Mouse (Mus musculus): Measurements from ENCODE around the gene Defa25. TPM values are rescaled to one million over a fixed set of nuclear protein-coding genes. Genes with fewer than 3 reads are reported as not detected.
"Not testable (repeated sequence)": the region's sequence is repeated elsewhere in the genome, so short reads cannot be mapped to it uniquely, and the experiment has no call there.

Defa25 gene
- polyA plus RNA-seq (2012; rRNA removed), result not detected in 2 replicates

DNA sequence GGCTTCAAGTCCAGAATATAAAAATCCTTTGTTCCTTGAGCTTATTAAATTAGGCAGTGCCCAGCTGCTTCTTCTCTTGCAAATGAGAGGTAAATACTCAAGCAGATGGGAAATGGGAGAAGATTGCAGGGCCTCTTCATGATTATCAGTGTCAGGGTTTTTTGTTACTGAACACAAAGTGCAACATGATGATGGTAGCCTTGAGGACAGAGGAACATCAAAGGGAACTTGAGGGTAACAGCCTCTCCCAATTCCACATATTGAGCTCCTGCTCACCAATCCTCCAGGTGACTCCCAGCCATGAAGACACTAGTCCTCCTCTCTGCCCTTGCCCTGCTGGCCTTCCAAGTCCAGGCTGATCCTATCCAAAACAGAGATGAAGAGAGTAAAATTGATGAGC is at the start of gene Defa25:
Gene Defa25 (plus strand): TSS at position 301 of the 400 bp plus-strand sequence.
- not testable (repeated sequence) for DNase-seq (ENCODE audit: low read depth, low spot score)

DNA sequence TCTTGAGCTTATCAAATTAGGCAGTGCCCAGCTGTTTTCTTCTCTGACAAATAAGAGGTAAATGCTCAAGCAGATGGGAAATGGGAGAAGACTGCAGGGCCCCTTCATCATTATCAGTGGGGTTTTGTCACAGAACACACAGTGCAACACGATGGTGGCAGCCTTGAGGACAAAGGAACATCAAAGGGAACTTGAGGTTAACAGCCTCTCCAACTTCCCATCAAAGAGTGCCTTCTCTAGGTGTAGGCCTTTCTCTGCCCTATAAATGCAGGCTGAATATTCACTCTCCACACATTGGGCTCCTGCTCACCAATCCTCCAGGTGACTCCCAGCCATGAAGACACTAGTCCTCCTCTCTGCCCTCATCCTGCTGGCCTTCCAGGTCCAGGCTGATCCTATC is 29.5 kb upstream of the Defa25 start, which contains the start of gene Defa23:
Gene Defa23 (plus strand): TSS at position 301 of the 400 bp plus-strand sequence.
- DNase-seq (ENCODE audit: low read depth, low spot score), result not testable (repeated sequence)
- no CpG with 5 or more reads among the region's 1 CpGs for WGBS

DNA sequence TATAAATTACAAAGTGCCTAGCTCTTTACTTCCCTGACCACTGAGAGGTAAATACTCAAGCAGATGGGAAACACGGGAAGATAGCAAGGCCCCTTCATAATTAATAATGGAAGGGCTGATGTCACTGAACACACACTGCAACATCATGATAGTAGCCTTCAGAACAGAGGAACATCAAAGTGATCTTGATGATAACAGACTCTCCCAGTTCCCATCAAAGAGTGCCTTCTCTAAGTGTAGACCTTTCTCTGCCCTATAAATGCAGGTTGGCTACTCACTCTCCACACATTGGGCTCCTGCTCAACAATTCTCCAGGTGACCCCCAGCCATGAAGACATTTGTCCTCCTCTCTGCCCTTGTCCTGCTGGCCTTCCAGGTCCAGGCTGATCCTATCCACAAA is 19.5 kb upstream of the Defa25 start, which contains the start of gene Defa35:
Gene Defa35 (plus strand): TSS at position 301 of the 400 bp plus-strand sequence.
- WGBS, result 90% methylated on average over 1 of the region's 1 CpGs
- DNase-seq (ENCODE audit: low read depth, low spot score), result not testable (repeated sequence)

DNA sequence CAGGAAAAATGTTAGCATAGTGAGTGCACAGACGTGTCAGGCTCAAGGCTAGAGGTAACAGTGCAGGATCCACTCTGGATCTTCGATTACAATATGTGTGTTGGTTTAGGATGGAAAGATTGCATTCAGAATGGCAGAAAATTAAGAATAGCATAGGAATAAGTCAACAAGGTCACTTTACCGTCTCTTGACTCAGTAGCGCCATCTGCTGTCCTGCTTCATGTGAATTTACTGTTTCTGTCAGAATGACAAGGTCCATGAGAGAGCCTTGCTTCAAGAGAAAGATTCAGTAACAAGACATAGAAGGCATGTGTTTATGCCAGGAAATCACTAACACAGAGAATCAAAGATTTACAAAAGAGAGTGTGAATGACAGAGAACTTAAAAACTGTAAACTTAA is 8.9 kb downstream of the Defa25 start:
- DNase-seq (ENCODE audit: low read depth, low spot score), result no peak
- WGBS, result 34% methylated on average over 4 of the region's 4 CpGs

DNA sequence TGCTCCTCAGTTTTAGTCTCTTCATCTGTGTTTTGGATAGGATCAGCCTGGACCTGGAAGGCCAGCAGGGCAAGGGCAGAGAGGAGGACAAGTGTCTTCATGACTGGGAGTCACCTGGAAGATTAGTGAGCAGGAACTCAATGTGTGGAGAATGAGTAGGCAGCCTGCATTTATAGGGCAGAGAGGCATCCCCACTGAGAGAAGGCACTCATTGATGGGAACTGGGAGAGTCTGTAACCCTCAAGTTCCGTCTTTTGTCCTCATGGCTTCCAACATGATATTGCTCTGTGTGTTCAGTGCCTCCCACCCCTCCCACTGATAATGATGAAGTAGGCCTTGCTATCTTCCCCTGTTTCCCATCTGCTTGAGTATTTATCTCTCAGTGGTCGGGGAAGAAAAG is 11.7 kb downstream of the Defa25 start, which contains the start of gene Gm14851:
Gene Gm14851 (minus strand): TSS at position 101 of the 400 bp plus-strand sequence.
- not testable (repeated sequence) for DNase-seq (ENCODE audit: low read depth, low spot score)
- WGBS, result 88% methylated on average over 1 of the region's 2 CpGs

DNA sequence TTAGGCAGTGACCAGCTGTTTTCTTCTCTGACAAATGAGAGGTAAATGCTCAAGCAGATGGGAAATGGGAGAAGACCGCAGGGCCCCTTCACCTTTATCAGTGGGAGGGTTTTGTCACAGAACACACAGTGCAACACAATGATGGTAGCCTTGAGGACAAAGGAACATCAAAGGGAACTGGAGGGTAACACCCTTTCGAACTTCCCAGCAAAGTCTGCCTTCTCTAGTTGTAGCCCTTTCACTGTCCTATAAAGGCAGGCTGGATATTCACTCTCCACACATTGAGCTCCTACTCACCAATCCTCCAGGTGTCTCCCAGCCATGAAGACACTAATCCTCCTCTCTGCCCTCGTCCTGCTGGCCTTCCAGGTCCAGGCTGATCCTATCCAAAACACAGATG is 50.1 kb downstream of the Defa25 start, which contains the start of gene Defa30:
Gene Defa30 (plus strand): TSS at position 301 of the 400 bp plus-strand sequence.
- 48% methylated on average over 3 of the region's 3 CpGs for WGBS
- not testable (repeated sequence) for DNase-seq (ENCODE audit: low read depth, low spot score)

Other genes with a start within 250 kb of the Defa25 start
- gene Defb33, start 191.8 kb upstream of the Defa25 start, polyA plus RNA-seq (2012; rRNA removed), result not detected in 2 replicates
- 0.94 TPM in 1 of 2 replicates, not detected in the other for gene Gm15056, start 181.8 kb upstream of the Defa25 start, polyA plus RNA-seq (2012; rRNA removed)
- gene Gm6040, start 162.4 kb upstream of the Defa25 start, polyA plus RNA-seq (2012; rRNA removed), result not detected in 2 replicates
- gene AY761185, start 139.7 kb upstream of the Defa25 start, polyA plus RNA-seq (2012; rRNA removed), result 1.0 TPM in 1 of 2 replicates, not detected in the other
- 11,975 TPM in 1 of 2 replicates, not detected in the other for gene Defa21, start 58.9 kb upstream of the Defa25 start, polyA plus RNA-seq (2012; rRNA removed)
- 3,983 and 4,387 TPM in 2 replicates for gene Defa23, start 29.4 kb upstream of the Defa25 start, polyA plus RNA-seq (2012; rRNA removed)
- gene Defa35, start 19.4 kb upstream of the Defa25 start, polyA plus RNA-seq (2012; rRNA removed), result 17.6 and 759 TPM in 2 replicates
- 11.0 and 2,603 TPM in 2 replicates for gene Gm14851, start 11.6 kb downstream of the Defa25 start, polyA plus RNA-seq (2012; rRNA removed)
- gene Defa30, start 50.2 kb downstream of the Defa25 start, polyA plus RNA-seq (2012; rRNA removed), result 502 and 3,193 TPM in 2 replicates
- 19.9 and 10,493 TPM in 2 replicates for gene Defa22, start 77.8 kb downstream of the Defa25 start, polyA plus RNA-seq (2012; rRNA removed)
- gene Defa31, start 107.2 kb downstream of the Defa25 start, polyA plus RNA-seq (2012; rRNA removed), result not detected in 2 replicates
- 104 and 114 TPM in 2 replicates for gene Gm15293, start 117.1 kb downstream of the Defa25 start, polyA plus RNA-seq (2012; rRNA removed)
- gene Gm15292, start 165.3 kb downstream of the Defa25 start, polyA plus RNA-seq (2012; rRNA removed), result 78.8 and 122 TPM in 2 replicates
- gene Defa27, start 231.1 kb downstream of the Defa25 start, polyA plus RNA-seq (2012; rRNA removed), result not detected in 2 replicates
- 708 and 1,041 TPM in 2 replicates for gene Defa29, start 242.6 kb downstream of the Defa25 start, polyA plus RNA-seq (2012; rRNA removed)